Mouse (Mus musculus) forebrain, embryonic 11.5 days (tissue): ENCODE results near the gene Slc8a1. TPM values are rescaled to one million over a fixed set of nuclear protein-coding genes. Genes with fewer than 3 reads are reported as not detected.

Experiments used
- ATAC-seq: fragments of 200-750 bp; cut with Nextera tagmentation; replicated peaks from 2 replicates; pipeline ENCODE4 v1.8.0; 2017; ENCODE audit warnings: moderate TSS enrichment; ENCODE audit not compliant: low FRiP score
- DNase-seq: peaks from one replicate; pipeline ENCODE4 v3.0.0-alpha.2; 2017; ENCODE audit warnings: low spot score
- H3K27ac ChIP-seq: fragments of 300-500 bp; sonication (generic); 2 replicates; pipeline ENCODE4 v1.5.1; 2014; ENCODE audit warnings: low read depth, low read length
- H3K27me3 ChIP-seq: fragments of 300-500 bp; sonication (generic); 2 replicates; pipeline ENCODE4 v1.6.1; 2014; ENCODE audit warnings: mild to moderate bottlenecking, low read length, mixed read lengths; ENCODE audit not compliant: control insufficient read depth, insufficient read depth
- H3K36me3 ChIP-seq: fragments of 300-500 bp; sonication (generic); 2 replicates; pipeline ENCODE4 v1.6.1; 2014; ENCODE audit warnings: mild to moderate bottlenecking, low read length, moderate library complexity, mixed read lengths; ENCODE audit not compliant: control insufficient read depth, insufficient read depth
- H3K4me1 ChIP-seq: fragments of 300-500 bp; sonication (generic); replicated peaks from 2 replicates; pipeline ENCODE4 v1.6.1; 2014; ENCODE audit warnings: low read length, mixed read lengths; ENCODE audit not compliant: control insufficient read depth, insufficient read depth
- H3K4me2 ChIP-seq: fragments of 300-500 bp; sonication (generic); 2 replicates; pipeline ENCODE4 v1.6.1; 2014; ENCODE audit warnings: low read depth, mild to moderate bottlenecking, low read length, moderate library complexity, mixed read lengths; ENCODE audit not compliant: severe bottlenecking
- H3K4me3 ChIP-seq: fragments of 300-500 bp; sonication (generic); 2 replicates; pipeline ENCODE4 v1.5.1; 2014; ENCODE audit warnings: low read depth, low read length
- H3K9ac ChIP-seq: fragments of 300-500 bp; sonication (generic); 2 replicates; pipeline ENCODE4 v1.6.1; 2014; ENCODE audit warnings: low read length
- H3K9me3 ChIP-seq: fragments of 300-500 bp; sonication (generic); 2 replicates; pipeline ENCODE4 v1.6.1; 2016; ENCODE audit warnings: low read length, mixed read lengths; ENCODE audit not compliant: control insufficient read depth
- WGBS: fragments of 180-500 bp; shearing (Covaris S2); extraction: QIAGEN DNeasy Blood & Tissue Kit; methylation state at CpG from one replicate; pipeline ENCODE4 v1.1.7; 2014; 5-methylcytosine and 5-hydroxymethylcytosine counted together
- polyA plus RNA-seq: library from polyadenylated mRNA; unstranded; fragments of >200 nt; fragmentation: Nextera tagmentation; extraction: Ambion mirVana; gene quantifications from 2 replicates; pipeline ENCODE4 v1.2.1, GENCODE M21; 2014

Gene Slc8a1
- polyA plus RNA-seq, 1 experiment from 2014 or later = 3.6 TPM

DNA sequence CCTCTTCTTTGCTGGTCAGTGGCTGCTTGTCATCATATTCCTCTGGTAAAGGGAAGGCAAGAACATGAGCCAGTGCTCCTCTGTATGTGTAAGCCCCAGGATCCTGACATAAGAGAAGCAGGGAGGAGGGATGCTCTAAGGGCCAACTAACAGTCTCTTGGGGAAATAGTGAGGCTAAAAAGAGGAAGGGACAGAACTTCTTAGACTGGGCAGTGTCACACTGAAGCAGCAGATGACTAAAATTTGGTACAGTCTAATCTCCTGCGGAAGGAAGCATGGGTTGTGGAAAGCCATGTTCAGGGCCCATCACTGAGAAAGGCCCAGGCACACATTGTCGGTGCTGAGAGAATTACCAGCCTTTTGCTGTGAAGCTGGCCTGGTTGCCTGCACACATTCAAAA, 305.4 kb downstream of the Slc8a1 start:
- H3K4me3 ChIP-seq = no peak overlapping the region
- H3K36me3 ChIP-seq = no peaks in the 10 kb centered on the region
- ATAC-seq (no peak), DNase-seq (no peak)
- H3K9ac ChIP-seq = no peak overlapping the region
- no peaks in the 10 kb centered on the region for H3K27me3 ChIP-seq
- no peaks in the 10 kb centered on the region for H3K4me1 ChIP-seq
- H3K9me3 ChIP-seq = no peaks in the 10 kb centered on the region
- no peak overlapping the region for H3K27ac ChIP-seq
- WGBS = 82% methylated on average over 2 of the region's 2 CpGs
- no peak overlapping the region for H3K4me2 ChIP-seq

DNA sequence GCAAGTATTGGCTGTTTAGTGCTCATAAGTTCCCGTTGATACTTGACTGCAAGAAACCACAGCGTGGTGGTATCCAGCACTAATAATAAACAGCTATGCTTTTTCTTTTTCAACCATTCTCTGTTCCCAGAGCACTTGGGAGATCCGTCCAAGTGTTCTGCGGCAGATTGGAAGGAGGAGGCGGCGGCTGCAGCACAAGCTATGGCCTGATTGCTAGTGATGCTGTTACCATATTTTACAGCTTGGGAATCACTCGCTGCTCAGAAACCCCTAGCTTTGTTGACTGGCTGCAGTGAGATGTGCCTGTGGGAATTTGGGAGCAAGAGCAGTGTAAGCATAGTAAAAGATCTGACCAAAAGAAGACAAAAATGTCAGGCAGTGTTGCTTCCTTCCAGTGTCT, 310.9 kb downstream of the Slc8a1 start:
- Histone ChIP-seq H3K4me1 (no peaks in the 10 kb centered on the region), H3K27me3 (no peaks in the 10 kb centered on the region), H3K9ac (no peak overlapping the region), H3K9me3 (no peaks in the 10 kb centered on the region), H3K36me3 (no peaks in the 10 kb centered on the region), H3K4me3 (no peak overlapping the region), H3K4me2 (no peak overlapping the region), H3K27ac (no peak overlapping the region)
- DNase-seq = no peak
- ATAC-seq = no peak
- WGBS = 85% methylated on average over 7 of the region's 7 CpGs

DNA sequence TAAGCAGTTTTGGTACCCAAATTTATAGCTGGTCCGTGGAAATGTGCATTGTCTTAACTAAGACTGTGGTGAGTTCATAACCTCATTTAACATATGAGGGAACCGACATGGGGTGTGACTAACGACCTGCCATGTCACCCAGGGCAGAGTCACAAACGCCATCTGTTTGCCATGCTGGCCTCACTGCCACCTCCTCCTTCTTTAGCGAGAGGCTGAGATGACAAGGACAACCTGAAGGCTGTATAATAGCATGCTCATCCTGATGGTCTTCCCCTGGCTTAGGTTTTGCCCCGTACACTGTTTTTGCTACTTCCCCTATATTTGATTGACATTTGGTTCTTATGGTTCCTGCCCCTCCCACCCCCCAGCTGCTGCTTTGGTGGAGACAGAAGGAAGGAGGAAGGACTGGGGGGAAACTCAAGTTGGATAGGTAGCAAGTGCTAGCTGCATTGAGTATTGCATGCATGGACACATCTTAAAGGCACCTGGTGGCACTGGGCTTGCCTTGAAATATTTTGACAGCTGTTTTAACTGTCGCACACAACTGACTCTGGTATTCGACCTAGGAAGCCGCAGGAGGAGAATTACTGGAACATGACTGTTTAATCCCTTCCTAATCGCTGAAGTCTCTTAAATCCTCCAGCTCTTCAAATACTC, 313.8 kb downstream of the Slc8a1 start:
- H3K27me3 ChIP-seq = no peaks in the 10 kb centered on the region
- no peaks in the 10 kb centered on the region for H3K9me3 ChIP-seq
- no peak overlapping the region for H3K27ac ChIP-seq
- 61% methylated on average over 10 of the region's 10 CpGs for WGBS
- H3K4me2 ChIP-seq = no peak overlapping the region
- ATAC-seq (no peak), DNase-seq (no peak)
- H3K9ac ChIP-seq = no peak overlapping the region
- no peak overlapping the region for H3K4me3 ChIP-seq
- no peaks in the 10 kb centered on the region for H3K36me3 ChIP-seq
- no peaks in the 10 kb centered on the region for H3K4me1 ChIP-seq

DNA sequence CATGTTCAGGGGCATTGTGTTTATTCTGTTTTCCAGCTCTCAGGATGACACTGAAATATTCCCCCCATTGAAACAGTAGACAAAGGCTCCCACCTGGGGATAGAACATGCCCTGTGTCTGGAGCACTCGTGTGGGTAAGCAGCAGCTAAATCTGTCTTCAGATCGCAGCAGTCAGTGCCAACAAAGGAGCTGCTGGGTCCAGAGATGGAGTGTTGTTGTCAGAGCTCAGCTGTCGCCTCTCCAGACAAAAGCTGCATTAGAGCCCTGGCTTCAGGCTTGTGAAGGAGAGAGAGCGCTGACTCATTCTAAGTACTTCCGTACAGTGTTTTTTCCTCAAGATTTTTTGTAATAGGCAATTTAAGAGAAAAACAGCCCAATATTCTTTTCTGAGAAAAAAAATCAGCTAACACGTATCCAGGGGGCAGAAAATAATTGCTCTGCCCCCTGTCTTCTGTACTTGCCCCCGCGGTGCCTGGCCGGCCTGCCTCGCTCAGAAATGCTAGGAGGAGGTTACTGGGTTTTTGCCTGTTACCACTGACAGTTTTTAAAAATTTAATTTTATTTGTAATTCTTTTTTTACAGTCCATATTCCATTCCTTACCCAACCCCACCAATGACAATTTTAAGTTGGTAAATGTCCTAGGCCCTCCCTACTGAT, 318.2 kb downstream of the Slc8a1 start:
- peak overlapping the region; percentile 31; the same call in 1 of the 2 replicates for H3K27ac ChIP-seq
- H3K4me3 ChIP-seq = no peak overlapping the region
- H3K36me3 ChIP-seq = no peaks in the 10 kb centered on the region
- H3K4me2 ChIP-seq = no peak overlapping the region
- no peaks in the 10 kb centered on the region for H3K4me1 ChIP-seq
- WGBS = 48% methylated on average over 10 of the region's 10 CpGs
- DNase-seq (peak; percentile 58), ATAC-seq (peak; percentile 79)
- no peaks in the 10 kb centered on the region for H3K9me3 ChIP-seq
- no peaks in the 10 kb centered on the region for H3K27me3 ChIP-seq
- no peak overlapping the region for H3K9ac ChIP-seq

DNA sequence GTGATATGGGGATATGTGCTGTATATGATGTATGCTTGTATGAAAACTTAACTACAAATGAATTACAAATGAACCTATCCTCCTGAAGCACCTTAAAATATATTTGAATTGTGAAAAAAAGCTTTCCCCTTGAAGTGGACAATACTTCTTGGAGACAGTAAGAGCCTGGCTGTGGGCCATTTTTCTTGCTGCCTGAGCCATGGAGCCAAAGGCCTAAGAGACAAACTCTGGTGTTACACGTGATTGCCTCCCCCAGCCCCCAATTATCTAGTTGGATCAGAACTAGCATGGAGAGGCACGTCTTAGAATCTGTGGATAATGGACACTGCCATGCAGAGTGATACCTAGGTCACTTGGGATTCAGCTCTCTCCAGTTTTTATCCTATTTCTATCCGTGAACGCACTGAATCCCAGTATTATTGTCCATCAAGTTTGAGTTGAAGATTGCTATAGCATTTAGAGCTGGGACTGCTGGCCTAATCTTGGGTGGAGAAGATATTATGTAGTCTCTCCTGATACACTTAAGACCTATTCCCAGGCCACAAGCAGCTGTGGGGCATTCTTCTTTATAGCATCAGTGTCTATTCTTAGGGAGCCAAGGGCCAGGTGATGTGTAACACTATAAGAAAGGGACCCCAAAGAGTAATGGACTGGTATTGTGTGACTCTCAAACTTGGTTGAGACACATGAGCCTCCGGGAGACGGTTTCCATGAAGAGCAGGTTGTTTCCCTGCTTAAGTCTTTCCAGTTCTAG, 321.6 kb downstream of the Slc8a1 start:
- no peaks in the 10 kb centered on the region for H3K36me3 ChIP-seq
- WGBS = 88% methylated on average over 6 of the region's 6 CpGs
- DNase-seq = no peak
- ATAC-seq = no peak
- H3K9me3 ChIP-seq = no peaks in the 10 kb centered on the region
- no peaks in the 10 kb centered on the region for H3K4me1 ChIP-seq
- H3K4me2 ChIP-seq = no peak overlapping the region
- H3K27me3 ChIP-seq = no peaks in the 10 kb centered on the region
- H3K9ac ChIP-seq = no peak overlapping the region
- H3K4me3 ChIP-seq = no peak overlapping the region
- no peak overlapping the region for H3K27ac ChIP-seq

DNA sequence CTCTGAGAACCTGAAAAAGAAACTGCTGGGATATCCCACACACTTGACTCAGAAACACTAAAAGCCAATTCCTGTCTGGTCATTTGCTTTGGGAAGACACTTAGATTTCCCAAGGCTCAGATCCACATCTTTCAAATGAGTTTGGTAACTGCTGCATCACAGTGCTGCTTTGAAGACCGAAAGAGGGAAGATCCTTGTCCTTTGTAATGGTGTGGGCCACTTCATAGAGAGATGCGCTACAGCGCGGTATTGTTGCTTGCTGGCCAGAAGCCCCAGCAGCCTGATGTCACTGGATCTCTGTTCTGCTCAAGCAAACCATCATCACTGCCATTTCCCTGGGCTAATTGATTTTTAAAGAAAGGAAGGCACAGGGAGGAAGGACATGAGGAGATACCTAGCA, 325.4 kb downstream of the Slc8a1 start:
- H3K27ac ChIP-seq = no peak overlapping the region
- no peaks in the 10 kb centered on the region for H3K4me1 ChIP-seq
- no peaks in the 10 kb centered on the region for H3K9me3 ChIP-seq
- H3K9ac ChIP-seq = no peak overlapping the region
- ATAC-seq = no peak
- no peak overlapping the region for H3K4me2 ChIP-seq
- no peaks in the 10 kb centered on the region for H3K27me3 ChIP-seq
- no peak overlapping the region for H3K4me3 ChIP-seq
- 97% methylated on average over 4 of the region's 4 CpGs for WGBS
- DNase-seq = no peak
- no peaks in the 10 kb centered on the region for H3K36me3 ChIP-seq

DNA sequence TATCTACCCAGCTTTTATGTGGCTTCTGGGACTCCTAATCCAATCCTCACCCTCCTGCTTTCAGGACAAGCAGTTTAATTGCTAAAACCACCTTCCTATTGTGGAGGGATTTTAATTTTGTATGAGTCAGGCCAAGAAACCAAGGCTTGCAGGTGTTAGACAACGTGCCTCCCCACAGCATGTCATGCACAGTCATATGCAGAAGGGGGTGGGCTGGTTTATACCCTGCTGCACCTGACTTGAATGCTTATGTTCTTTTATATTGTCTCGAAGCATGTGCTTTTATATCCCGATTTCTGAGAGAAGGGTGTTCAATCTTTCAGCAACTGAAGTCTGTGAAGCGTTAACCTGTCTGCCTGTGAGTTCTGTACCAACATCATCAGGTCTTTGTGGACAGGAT, 334.0 kb downstream of the Slc8a1 start:
- Histone ChIP-seq H3K9ac (no peak overlapping the region), H3K4me3 (no peak overlapping the region), H3K9me3 (no peaks in the 10 kb centered on the region), H3K4me1 (peaks cover 3% of the 10 kb centered on the region; the same call in 1 of the 2 replicates), H3K4me2 (no peak overlapping the region), H3K27me3 (no peaks in the 10 kb centered on the region), H3K36me3 (no peaks in the 10 kb centered on the region), H3K27ac (no peak overlapping the region)
- DNase-seq (no peak), ATAC-seq (no peak)
- 68% methylated on average over 4 of the region's 4 CpGs for WGBS

DNA sequence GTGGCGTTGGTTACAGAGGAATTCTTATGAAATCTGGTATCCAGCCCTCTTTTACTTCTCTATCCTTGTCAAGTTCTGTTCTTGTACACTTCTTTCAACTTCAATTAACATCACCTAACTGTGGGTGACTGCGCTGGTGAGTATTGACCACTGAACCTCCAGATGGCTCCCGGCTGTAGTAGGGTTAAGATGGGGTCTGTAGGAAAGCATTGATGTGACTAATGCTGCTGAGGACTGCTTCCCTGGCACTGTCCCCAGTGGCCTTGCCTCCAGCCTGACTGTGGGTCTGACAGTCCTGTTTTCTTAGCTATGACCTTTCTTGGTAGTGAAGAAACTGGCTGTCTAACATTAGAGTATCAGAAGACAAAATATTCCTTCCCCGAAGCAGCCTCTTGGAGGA, 335.1 kb downstream of the Slc8a1 start:
- Histone ChIP-seq H3K9ac (no peak overlapping the region), H3K9me3 (no peaks in the 10 kb centered on the region), H3K27me3 (no peaks in the 10 kb centered on the region), H3K4me3 (no peak overlapping the region), H3K4me2 (no peak overlapping the region), H3K4me1 (peaks cover 3% of the 10 kb centered on the region; the same call in 1 of the 2 replicates), H3K27ac (no peak overlapping the region), H3K36me3 (no peaks in the 10 kb centered on the region)
- DNase-seq (no peak), ATAC-seq (no peak)
- WGBS = 91% methylated on average over 4 of the region's 4 CpGs
